Mouse (Mus musculus): Measurements from ENCODE around the gene Itih5. TPM values are rescaled to one million over a fixed set of nuclear protein-coding genes. Genes with fewer than 3 reads are reported as not detected.

The Itih5 gene
- polyA plus RNA-seq, 1 experiment from 2014 or later: 6.5 TPM

DNA sequence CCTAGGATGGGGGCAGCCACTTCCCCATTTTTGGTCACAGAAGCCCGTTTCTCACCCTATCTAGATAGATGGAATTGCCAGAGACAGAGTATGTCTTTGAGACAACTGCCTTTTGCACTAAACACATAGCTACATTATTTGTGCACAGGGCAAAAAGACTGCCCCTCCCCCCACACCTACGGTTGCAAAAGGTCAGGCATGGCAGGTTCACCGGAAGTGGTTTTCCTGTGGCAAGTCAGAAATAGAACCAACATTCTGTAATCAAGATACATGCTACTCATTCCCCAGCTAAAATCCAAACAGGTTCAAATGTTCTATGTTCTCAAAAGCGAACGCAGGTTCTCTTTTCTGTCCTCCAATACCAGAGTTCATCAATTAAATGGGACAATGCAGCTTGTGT, 781 bp upstream of the Itih5 start:
- Histone ChIP-seq H3K27ac (ENCODE audit: low read length) (no peak overlapping the region), H3K9ac (ENCODE audit: low read depth, low read length) (no peak overlapping the region), H3K4me3 (ENCODE audit: low read depth, low read length) (no peak overlapping the region), H3K27me3 (ENCODE audit: control insufficient read depth, insufficient read depth, low read depth, low read length) (no peaks in the 10 kb centered on the region), H3K36me3 (ENCODE audit: control insufficient read depth, insufficient read depth, low read length) (no peaks in the 10 kb centered on the region), H3K4me1 (ENCODE audit: control insufficient read depth, insufficient read depth, low read length) (peaks cover 4% of the 10 kb centered on the region; the same call in 1 of the 2 replicates), H3K4me2 (ENCODE audit: low read length) (no peak overlapping the region), H3K9me3 (replicated peaks; ENCODE audit: control insufficient read depth, low read length, poor library complexity, severe bottlenecking) (no peaks in the 10 kb centered on the region)
- no peak for ATAC-seq
- whole genome bisulfite sequencing: 90% methylated on average over 5 of the region's 5 CpGs

GRCm38 (mm10) chr2:10157184-10157583, 3.8 kb downstream of the Itih5 start:
- H3K9me3 ChIP-seq (replicated peaks; ENCODE audit: control insufficient read depth, low read length, poor library complexity, severe bottlenecking): no peaks in the 10 kb centered on the region
- H3K4me1 ChIP-seq (ENCODE audit: control insufficient read depth, insufficient read depth, low read length): peaks cover 4% of the 10 kb centered on the region; the same call in 1 of the 2 replicates
- 88% methylated on average over 10 of the region's 10 CpGs for WGBS
- ATAC-seq: no peak
- H3K9ac ChIP-seq (ENCODE audit: low read depth, low read length): no peak overlapping the region
- H3K27me3 ChIP-seq (ENCODE audit: control insufficient read depth, insufficient read depth, low read depth, low read length): no peaks in the 10 kb centered on the region
- no peaks in the 10 kb centered on the region for H3K36me3 ChIP-seq (ENCODE audit: control insufficient read depth, insufficient read depth, low read length)
- H3K4me2 ChIP-seq (ENCODE audit: low read length): no peak overlapping the region
- no peak overlapping the region for H3K4me3 ChIP-seq (ENCODE audit: low read depth, low read length)
- no peak overlapping the region for H3K27ac ChIP-seq (ENCODE audit: low read length)

- Histone ChIP-seq H3K4me2 (ENCODE audit: low read length) (no peak overlapping the region), H3K9ac (ENCODE audit: low read depth, low read length) (no peak overlapping the region), H3K27me3 (ENCODE audit: control insufficient read depth, insufficient read depth, low read depth, low read length) (no peaks in the 10 kb centered on the region), H3K4me3 (ENCODE audit: low read depth, low read length) (no peak overlapping the region), H3K36me3 (ENCODE audit: control insufficient read depth, insufficient read depth, low read length) (no peaks in the 10 kb centered on the region), H3K9me3 (replicated peaks; ENCODE audit: control insufficient read depth, low read length, poor library complexity, severe bottlenecking) (no peaks in the 10 kb centered on the region), H3K27ac (ENCODE audit: low read length) (no peak overlapping the region), H3K4me1 (ENCODE audit: control insufficient read depth, insufficient read depth, low read length) (no peaks in the 10 kb centered on the region)
- no peak for ATAC-seq
- WGBS: 92% methylated on average over 4 of the region's 4 CpGs
Measured at GRCm38 (mm10) chr2:10162011-10162410, 8.6 kb downstream of the Itih5 start.

DNA sequence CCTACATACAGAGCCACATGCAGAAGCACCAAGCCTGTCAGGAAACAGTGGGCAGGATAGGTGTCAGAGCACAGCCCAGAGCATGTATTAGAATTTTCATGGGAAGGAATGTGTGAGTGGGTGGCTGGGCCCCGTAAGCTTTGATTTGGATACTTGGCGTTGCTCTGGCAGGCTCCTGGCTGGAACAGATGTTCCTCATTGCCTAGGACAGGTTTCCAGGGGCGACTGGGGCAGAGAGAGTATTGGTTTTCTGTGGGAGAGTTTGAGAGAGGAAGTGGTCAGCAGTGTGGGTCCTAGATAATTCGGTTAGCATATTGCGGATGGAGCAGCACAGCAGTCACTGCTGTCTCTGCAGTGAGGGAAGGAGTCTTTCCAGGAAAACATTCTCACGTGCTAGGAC, 13.3 kb downstream of the Itih5 start:
- H3K9me3 ChIP-seq (replicated peaks; ENCODE audit: control insufficient read depth, low read length, poor library complexity, severe bottlenecking): no peaks in the 10 kb centered on the region

DNA sequence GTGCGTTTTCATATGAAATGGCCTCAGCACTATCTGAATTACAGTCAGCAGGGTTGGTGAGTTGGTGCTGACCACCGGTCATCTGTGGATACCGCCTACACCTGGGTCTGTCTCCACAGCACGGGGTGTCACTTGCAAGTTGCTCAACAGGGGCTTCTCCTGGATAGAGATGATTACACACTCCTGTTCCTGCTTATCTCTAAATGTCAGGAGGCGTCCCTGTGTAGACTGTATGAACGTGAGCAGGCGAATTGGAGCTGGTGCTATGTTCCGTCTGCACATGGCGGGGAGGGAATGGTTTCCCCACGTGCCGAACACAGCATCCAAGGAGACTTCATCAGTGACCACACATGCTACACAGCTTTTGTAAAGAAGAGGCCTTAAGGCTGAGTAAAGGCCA, 13.9 kb downstream of the Itih5 start:
- no peak overlapping the region for H3K9ac ChIP-seq (ENCODE audit: low read depth, low read length)
- no peak overlapping the region for H3K4me2 ChIP-seq (ENCODE audit: low read length)
- H3K4me1 ChIP-seq (ENCODE audit: control insufficient read depth, insufficient read depth, low read length): no peaks in the 10 kb centered on the region
- ATAC-seq: no peak
- no peaks in the 10 kb centered on the region for H3K9me3 ChIP-seq (replicated peaks; ENCODE audit: control insufficient read depth, low read length, poor library complexity, severe bottlenecking)
- WGBS: 87% methylated on average over 11 of the region's 11 CpGs
- no peaks in the 10 kb centered on the region for H3K27me3 ChIP-seq (ENCODE audit: control insufficient read depth, insufficient read depth, low read depth, low read length)
- H3K36me3 ChIP-seq (ENCODE audit: control insufficient read depth, insufficient read depth, low read length): no peaks in the 10 kb centered on the region
- no peak overlapping the region for H3K4me3 ChIP-seq (ENCODE audit: low read depth, low read length)
- no peak overlapping the region for H3K27ac ChIP-seq (ENCODE audit: low read length)

More for the DNA sequence above, 13.3 kb downstream of the Itih5 start:
- no peak for ATAC-seq
- Histone ChIP-seq H3K36me3 (ENCODE audit: control insufficient read depth, insufficient read depth, low read length) (no peaks in the 10 kb centered on the region), H3K4me2 (ENCODE audit: low read length) (no peak overlapping the region), H3K4me1 (ENCODE audit: control insufficient read depth, insufficient read depth, low read length) (no peaks in the 10 kb centered on the region), H3K27ac (ENCODE audit: low read length) (no peak overlapping the region), H3K9ac (ENCODE audit: low read depth, low read length) (no peak overlapping the region), H3K27me3 (ENCODE audit: control insufficient read depth, insufficient read depth, low read depth, low read length) (no peaks in the 10 kb centered on the region), H3K4me3 (ENCODE audit: low read depth, low read length) (no peak overlapping the region)
- WGBS: 74% methylated on average over 6 of the region's 6 CpGs

- Histone ChIP-seq H3K9me3 (replicated peaks; ENCODE audit: control insufficient read depth, low read length, poor library complexity, severe bottlenecking) (no peaks in the 10 kb centered on the region), H3K4me2 (ENCODE audit: low read length) (no peak overlapping the region), H3K4me1 (ENCODE audit: control insufficient read depth, insufficient read depth, low read length) (no peaks in the 10 kb centered on the region), H3K36me3 (ENCODE audit: control insufficient read depth, insufficient read depth, low read length) (no peaks in the 10 kb centered on the region), H3K27me3 (ENCODE audit: control insufficient read depth, insufficient read depth, low read depth, low read length) (no peaks in the 10 kb centered on the region), H3K9ac (ENCODE audit: low read depth, low read length) (no peak overlapping the region), H3K27ac (ENCODE audit: low read length) (no peak overlapping the region), H3K4me3 (ENCODE audit: low read depth, low read length) (no peak overlapping the region)
- WGBS: 69% methylated on average over 8 of the region's 8 CpGs
- ATAC-seq: no peak
Measured at GRCm38 (mm10) chr2:10168016-10168415, 14.6 kb downstream of the Itih5 start.

GRCm38 (mm10) chr2:10169991-10170390, 16.6 kb downstream of the Itih5 start:
- no peak overlapping the region for H3K9ac ChIP-seq (ENCODE audit: low read depth, low read length)
- H3K27ac ChIP-seq (ENCODE audit: low read length): no peak overlapping the region
- ATAC-seq: no peak
- H3K27me3 ChIP-seq (ENCODE audit: control insufficient read depth, insufficient read depth, low read depth, low read length): no peaks in the 10 kb centered on the region
- WGBS: 93% methylated on average over 16 of the region's 16 CpGs
- H3K4me1 ChIP-seq (ENCODE audit: control insufficient read depth, insufficient read depth, low read length): no peaks in the 10 kb centered on the region
- no peaks in the 10 kb centered on the region for H3K36me3 ChIP-seq (ENCODE audit: control insufficient read depth, insufficient read depth, low read length)
- no peak overlapping the region for H3K4me2 ChIP-seq (ENCODE audit: low read length)
- no peak overlapping the region for H3K4me3 ChIP-seq (ENCODE audit: low read depth, low read length)
- H3K9me3 ChIP-seq (replicated peaks; ENCODE audit: control insufficient read depth, low read length, poor library complexity, severe bottlenecking): no peaks in the 10 kb centered on the region

GRCm38 (mm10) chr2:10193553-10193952, 40.2 kb downstream of the Itih5 start:
- H3K9ac ChIP-seq (ENCODE audit: low read depth, low read length): no peak overlapping the region
- H3K4me3 ChIP-seq (ENCODE audit: low read depth, low read length): no peak overlapping the region
- 80% methylated on average over 3 of the region's 3 CpGs for WGBS
- H3K4me1 ChIP-seq (ENCODE audit: control insufficient read depth, insufficient read depth, low read length): no peaks in the 10 kb centered on the region
- no peaks in the 10 kb centered on the region for H3K36me3 ChIP-seq (ENCODE audit: control insufficient read depth, insufficient read depth, low read length)
- H3K27me3 ChIP-seq (ENCODE audit: control insufficient read depth, insufficient read depth, low read depth, low read length): no peaks in the 10 kb centered on the region
- H3K27ac ChIP-seq (ENCODE audit: low read length): no peak overlapping the region
- H3K4me2 ChIP-seq (ENCODE audit: low read length): no peak overlapping the region
- no peaks in the 10 kb centered on the region for H3K9me3 ChIP-seq (replicated peaks; ENCODE audit: control insufficient read depth, low read length, poor library complexity, severe bottlenecking)
- ATAC-seq: no peak

- Histone ChIP-seq H3K27me3 (ENCODE audit: control insufficient read depth, insufficient read depth, low read depth, low read length) (no peaks in the 10 kb centered on the region), H3K36me3 (ENCODE audit: control insufficient read depth, insufficient read depth, low read length) (no peaks in the 10 kb centered on the region), H3K9me3 (replicated peaks; ENCODE audit: control insufficient read depth, low read length, poor library complexity, severe bottlenecking) (no peaks in the 10 kb centered on the region), H3K4me1 (ENCODE audit: control insufficient read depth, insufficient read depth, low read length) (no peaks in the 10 kb centered on the region), H3K9ac (ENCODE audit: low read depth, low read length) (no peak overlapping the region), H3K4me2 (ENCODE audit: low read length) (no peak overlapping the region), H3K4me3 (ENCODE audit: low read depth, low read length) (no peak overlapping the region), H3K27ac (ENCODE audit: low read length) (no peak overlapping the region)
- 94% methylated on average over 2 of the region's 3 CpGs for WGBS
- ATAC-seq: no peak
Measured at GRCm38 (mm10) chr2:10195162-10195561, 41.8 kb downstream of the Itih5 start.

- Histone ChIP-seq H3K27ac (ENCODE audit: low read length) (no peak overlapping the region), H3K36me3 (ENCODE audit: control insufficient read depth, insufficient read depth, low read length) (no peaks in the 10 kb centered on the region)
- 80% methylated on average over 2 of the region's 2 CpGs for WGBS
Measured at GRCm38 (mm10) chr2:10199326-10199725, 46.0 kb downstream of the Itih5 start.

More at GRCm38 (mm10) chr2:10199326-10199725, 46.0 kb downstream of the Itih5 start:
- no peak for ATAC-seq
- Histone ChIP-seq H3K9ac (ENCODE audit: low read depth, low read length) (no peak overlapping the region), H3K4me3 (ENCODE audit: low read depth, low read length) (no peak overlapping the region), H3K27me3 (ENCODE audit: control insufficient read depth, insufficient read depth, low read depth, low read length) (no peaks in the 10 kb centered on the region), H3K4me2 (ENCODE audit: low read length) (no peak overlapping the region), H3K9me3 (replicated peaks; ENCODE audit: control insufficient read depth, low read length, poor library complexity, severe bottlenecking) (no peaks in the 10 kb centered on the region), H3K4me1 (ENCODE audit: control insufficient read depth, insufficient read depth, low read length) (no peaks in the 10 kb centered on the region)
